ENCODE assay signal across 41 mouse cellular contexts in genomic region chr1:65130226-65130625, GRCm38 (mm10). TPM values are rescaled to one million over a fixed set of nuclear protein-coding genes. Genes with fewer than 3 reads are reported as not detected.
DNase-seq lines count a peak whose midpoint lies in the region; ATAC-seq lines count a peak whose summit lies in the region.
"Had no signal": no experiment of that assay in that cellular context is flagged by ENCODE, and none has a peak within 500 bp of the region (broad histone marks: within the 10 kb centered on the region; RNA-seq: fewer than 3 reads in every experiment).

No protein-coding gene starts in this region.

- no peaks in the 10 kb centered on the region for H3K4me1 ChIP-seq in intestine, embryonic 15.5 days (replicated peaks)
- H3K4me1 ChIP-seq in kidney, embryonic 15.5 days: no peaks in the 10 kb centered on the region
- no peaks in the 10 kb centered on the region for H3K4me1 ChIP-seq in midbrain, embryonic 16.5 days (ENCODE audit: control insufficient read depth, insufficient read depth, low read length)
- H3K4me1 ChIP-seq: embryonic facial prominence, embryonic 12.5 days; hindbrain, embryonic 12.5 days; liver, embryonic 12.5 days; midbrain, embryonic 12.5 days had no signal

- peak; percentile 61 for DNase-seq in kidney, adult 18-20 months
- peak; percentile 31 to 73 for DNase-seq in kidney, postnatal 36 days
- DNase-seq in layer of hippocampus, adult 11-12 months (ENCODE audit: low spot score): no peak
- no peak for DNase-seq in left cerebral cortex, adult 11 months (ENCODE audit: low spot score)
- DNase-seq in layer of hippocampus, postnatal 25 days (ENCODE audit: extremely low spot score in 1 of 2, low spot score in 1 of 2): no peak
- DNase-seq: adrenal gland, postnatal 14 days; cerebellum, adult 11-12 months; cerebellum, adult 9-11 months; embryo, embryonic 11 days; heart, postnatal 36 days; left cerebral cortex, postnatal 4 days; liver, postnatal 0 days; lung, postnatal 36 days; retina, postnatal 1 day; right cerebral cortex, postnatal 25 days; thymus, adult 18-20 months; thymus, postnatal 36 days had no signal

- H3K4me3 ChIP-seq in intestine, embryonic 15.5 days (replicated peaks): no peak overlapping the region
- no peak overlapping the region for H3K4me3 ChIP-seq in kidney, embryonic 15.5 days (replicated peaks)
- H3K4me3 ChIP-seq in midbrain, embryonic 16.5 days (ENCODE audit: low read depth, low read length): no peak overlapping the region
- H3K4me3 ChIP-seq: embryonic facial prominence, embryonic 12.5 days; hindbrain, embryonic 12.5 days; liver, embryonic 12.5 days; midbrain, embryonic 12.5 days had no signal

- no peaks in the 10 kb centered on the region for H3K27me3 ChIP-seq in intestine, embryonic 15.5 days (replicated peaks)
- H3K27me3 ChIP-seq in kidney, embryonic 15.5 days: no peaks in the 10 kb centered on the region
- H3K27me3 ChIP-seq in midbrain, embryonic 16.5 days (ENCODE audit: control insufficient read depth, insufficient read depth, low read depth, low read length): no peaks in the 10 kb centered on the region
- H3K27me3 ChIP-seq: embryonic facial prominence, embryonic 12.5 days; hindbrain, embryonic 12.5 days; liver, embryonic 12.5 days; midbrain, embryonic 12.5 days had no signal

- H3K36me3 ChIP-seq in intestine, embryonic 15.5 days: no peaks in the 10 kb centered on the region
- H3K36me3 ChIP-seq in kidney, embryonic 15.5 days: no peaks in the 10 kb centered on the region
- H3K36me3 ChIP-seq in midbrain, embryonic 16.5 days (ENCODE audit: control insufficient read depth, insufficient read depth, low read length): no peaks in the 10 kb centered on the region
- H3K36me3 ChIP-seq: embryonic facial prominence, embryonic 12.5 days; hindbrain, embryonic 12.5 days; liver, embryonic 12.5 days; midbrain, embryonic 12.5 days had no signal

- H3K9ac ChIP-seq in intestine, embryonic 15.5 days: no peak overlapping the region
- H3K9ac ChIP-seq in kidney, embryonic 15.5 days: no peak overlapping the region
- H3K9ac ChIP-seq in midbrain, embryonic 16.5 days (ENCODE audit: low read depth, low read length): no peak overlapping the region
- H3K9ac ChIP-seq: embryonic facial prominence, embryonic 12.5 days; hindbrain, embryonic 12.5 days; liver, embryonic 12.5 days; liver, postnatal 0 days; midbrain, embryonic 12.5 days had no signal

- H3K9me3 ChIP-seq in intestine, embryonic 15.5 days: no peaks in the 10 kb centered on the region
- no peaks in the 10 kb centered on the region for H3K9me3 ChIP-seq in kidney, embryonic 15.5 days (replicated peaks)
- H3K9me3 ChIP-seq in midbrain, embryonic 16.5 days (replicated peaks; ENCODE audit: control insufficient read depth, low read length, poor library complexity, severe bottlenecking): no peaks in the 10 kb centered on the region
- H3K9me3 ChIP-seq: embryonic facial prominence, embryonic 12.5 days; hindbrain, embryonic 12.5 days; liver, embryonic 12.5 days; midbrain, embryonic 12.5 days had no signal

- 65% methylated on average over 3 of the region's 3 CpGs for WGBS in intestine, embryonic 15.5 days
- WGBS in kidney, embryonic 15.5 days: 68% methylated on average over 3 of the region's 3 CpGs
- 68% methylated on average over 3 of the region's 3 CpGs for WGBS in midbrain, embryonic 16.5 days

- 0 out of 2 replicates have a peak overlapping the region, but pooled peaks have one; percentile 51 for H3K27ac ChIP-seq in intestine, embryonic 15.5 days
- peak overlapping the region; percentile 56 for H3K27ac ChIP-seq in kidney, embryonic 15.5 days
- no peak overlapping the region for H3K27ac ChIP-seq in midbrain, embryonic 16.5 days (ENCODE audit: low read length)
- H3K27ac ChIP-seq: embryonic facial prominence, embryonic 12.5 days; hindbrain, embryonic 12.5 days; hindbrain, postnatal 0 days; liver, embryonic 12.5 days; midbrain, embryonic 12.5 days; stomach, postnatal 0 days had no signal

- H3K4me2 ChIP-seq in intestine, embryonic 15.5 days (replicated peaks): no peak overlapping the region
- no peak overlapping the region for H3K4me2 ChIP-seq in kidney, embryonic 15.5 days
- no peak overlapping the region for H3K4me2 ChIP-seq in midbrain, embryonic 16.5 days (ENCODE audit: low read length)
- H3K4me2 ChIP-seq: embryonic facial prominence, embryonic 12.5 days; heart, embryonic 11.5 days; hindbrain, embryonic 12.5 days; liver, embryonic 12.5 days; midbrain, embryonic 12.5 days had no signal

- peak; percentile 91 for ATAC-seq in intestine, embryonic 15.5 days
- ATAC-seq in kidney, embryonic 15.5 days (replicated peaks; ENCODE audit: low FRiP score): peak; percentile 82
- no peak for ATAC-seq in midbrain, embryonic 16.5 days
- ATAC-seq: CD4-positive, CD25-positive, alpha-beta regulatory T cell, adult 4 months; forebrain, embryonic 14.5 days; liver, embryonic 12.5 days; liver, postnatal 0 days had no signal

RNA-seq across cellular contexts. Expression of gene D630023F18Rik, which starts 7.2 kb away (rescaled TPM):
- 0.13 and 0.28 TPM in 2 replicates for polyA plus RNA-seq in intestine, embryonic 15.5 days (2015; fragmentation: Nextera tagmentation; extraction: Ambion mirVana)
- 1.1 and 1.4 TPM in 2 replicates for polyA plus RNA-seq in kidney, embryonic 15.5 days (2015; fragmentation: Nextera tagmentation; extraction: Ambion mirVana)
- 1.6 and 3.1 TPM in 2 replicates for polyA plus RNA-seq in midbrain, embryonic 16.5 days (2015; fragmentation: Nextera tagmentation; extraction: Ambion mirVana)
- total RNA-seq in layer of hippocampus, postnatal 25 days (2021): 1 to 10 TPM; 10.0 TPM
- total RNA-seq: adrenal gland, postnatal 14 days; gastrocnemius, adult 8-10 months; heart, postnatal 36 days; monocyte, adult 5-6 weeks had no signal
- polyA plus RNA-seq: CD4-positive, CD25-positive, alpha-beta regulatory T cell, adult 4 months; midbrain, embryonic 12.5 days; spleen, adult 2 months had no signal

RNA-seq across cellular contexts. Expression of gene Gm28845, which starts 10.9 kb away (rescaled TPM):
- not detected in 2 replicates for polyA plus RNA-seq in intestine, embryonic 15.5 days (2015; fragmentation: Nextera tagmentation; extraction: Ambion mirVana)
- not detected in 2 replicates for polyA plus RNA-seq in kidney, embryonic 15.5 days (2015; fragmentation: Nextera tagmentation; extraction: Ambion mirVana)
- not detected in 2 replicates for polyA plus RNA-seq in midbrain, embryonic 16.5 days (2015; fragmentation: Nextera tagmentation; extraction: Ambion mirVana)
- total RNA-seq in layer of hippocampus, postnatal 25 days (2021): 1 to 10 TPM in 1 of 2 experiments, not detected in 1; 1.3 TPM
- total RNA-seq: adrenal gland, postnatal 14 days; gastrocnemius, adult 8-10 months; heart, postnatal 36 days; megakaryocyte, adult 5-6 weeks; monocyte, adult 5-6 weeks had no signal
- polyA plus RNA-seq: CD4-positive, CD25-positive, alpha-beta regulatory T cell, adult 4 months; embryonic facial prominence, embryonic 12.5 days; forebrain, embryonic 14.5 days; gonadal fat pad, adult 2 months; heart, embryonic 11.5 days; heart, embryonic 16.5 days; hindbrain, embryonic 12.5 days; limb, embryonic 14.5 days; liver, embryonic 12.5 days; liver, postnatal 0 days; lung, embryonic 16.5 days; midbrain, embryonic 12.5 days; neural tube, embryonic 14.5 days; spleen, adult 2 months; stomach, postnatal 0 days had no signal

RNA-seq across cellular contexts. Expression of gene Cryga, which starts 27.1 kb away (rescaled TPM):
- not detected in 2 replicates for polyA plus RNA-seq in intestine, embryonic 15.5 days (2015; fragmentation: Nextera tagmentation; extraction: Ambion mirVana)
- not detected in 2 replicates for polyA plus RNA-seq in kidney, embryonic 15.5 days (2015; fragmentation: Nextera tagmentation; extraction: Ambion mirVana)
- not detected in 2 replicates for polyA plus RNA-seq in midbrain, embryonic 16.5 days (2015; fragmentation: Nextera tagmentation; extraction: Ambion mirVana)
- total RNA-seq in layer of hippocampus, postnatal 25 days (2021): under 1 TPM in 1 of 2 experiments, not detected in 1; 0.47 TPM
- total RNA-seq: adrenal gland, postnatal 14 days; gastrocnemius, adult 8-10 months; heart, postnatal 36 days; megakaryocyte, adult 5-6 weeks; monocyte, adult 5-6 weeks had no signal
- polyA plus RNA-seq: CD4-positive, CD25-positive, alpha-beta regulatory T cell, adult 4 months; gonadal fat pad, adult 2 months; heart, embryonic 11.5 days; heart, embryonic 16.5 days; hindbrain, embryonic 12.5 days; limb, embryonic 14.5 days; liver, embryonic 12.5 days; liver, postnatal 0 days; lung, embryonic 16.5 days; midbrain, embryonic 12.5 days; neural tube, embryonic 14.5 days; spleen, adult 2 months; stomach, postnatal 0 days had no signal

RNA-seq across cellular contexts. Expression of gene Crygb, which starts 48.1 kb away (rescaled TPM):
- polyA plus RNA-seq in intestine, embryonic 15.5 days (2015; fragmentation: Nextera tagmentation; extraction: Ambion mirVana): not detected in 2 replicates
- polyA plus RNA-seq in kidney, embryonic 15.5 days (2015; fragmentation: Nextera tagmentation; extraction: Ambion mirVana): not detected in 2 replicates
- not detected in 2 replicates for polyA plus RNA-seq in midbrain, embryonic 16.5 days (2015; fragmentation: Nextera tagmentation; extraction: Ambion mirVana)
- total RNA-seq in layer of hippocampus, postnatal 25 days (2021): not detected
- total RNA-seq: adrenal gland, postnatal 14 days; gastrocnemius, adult 8-10 months; heart, postnatal 36 days; hindbrain, postnatal 0 days; layer of hippocampus, adult 18-20 months; layer of hippocampus, postnatal 14 days; left cerebral cortex, postnatal 4 days; megakaryocyte, adult 5-6 weeks; monocyte, adult 5-6 weeks had no signal
- polyA plus RNA-seq: CD4-positive, CD25-positive, alpha-beta regulatory T cell, adult 4 months; forebrain, embryonic 14.5 days; frontal cortex, adult 2 months; gonadal fat pad, adult 2 months; hindbrain, embryonic 12.5 days; liver, embryonic 12.5 days; liver, postnatal 0 days; lung, embryonic 16.5 days; spleen, adult 2 months; stomach, postnatal 0 days had no signal

RNA-seq across cellular contexts. Expression of gene Idh1, which starts 56.1 kb away (rescaled TPM):
- 243 TPM in 2 replicates for polyA plus RNA-seq in intestine, embryonic 15.5 days (2015; fragmentation: Nextera tagmentation; extraction: Ambion mirVana)
- polyA plus RNA-seq in kidney, embryonic 15.5 days (2015; fragmentation: Nextera tagmentation; extraction: Ambion mirVana): 231 and 232 TPM in 2 replicates
- 553 and 565 TPM in 2 replicates for polyA plus RNA-seq in midbrain, embryonic 16.5 days (2015; fragmentation: Nextera tagmentation; extraction: Ambion mirVana)
- total RNA-seq in layer of hippocampus, postnatal 25 days (2021): 10 to 100 TPM; 52.2 to 57.4 TPM

Comparison
In these comparisons a context has a peak if more than half of its experiments do, and no peak if none do; other contexts are left out.
1. DNase-seq: peak in kidney, adult 18-20 months (single experiment) and kidney, postnatal 36 days (2 of 2); none in layer of hippocampus, adult 11-12 months (single experiment), left cerebral cortex, adult 11 months (single experiment) and layer of hippocampus, postnatal 25 days (0 of 2).